Mouse (Mus musculus): ENCODE measurements around the gene Pglyrp3.
A peak's percentile ranks its signal among the peaks of the same experiment; 100 is the strongest.

Pglyrp3 gene

GRCm38 (mm10) chr3:92014283-92014682, at the start of gene Pglyrp3:
Pglyrp3 (plus strand) TSS chr3:92014583.
- DNase-seq (ENCODE audit: low read depth, low spot score) = no peak

GRCm38 (mm10) chr3:92011001-92011400, 3.4 kb upstream of the Pglyrp3 start:
- peak; percentile 42 for DNase-seq (ENCODE audit: low read depth, low spot score)

- DNase-seq (ENCODE audit: low read depth, low spot score) = peak; percentile 51
Measured at GRCm38 (mm10) chr3:92024541-92024940, 10.2 kb downstream of the Pglyrp3 start.

- peak; percentile 42 for DNase-seq (ENCODE audit: low read depth, low spot score)
Measured at GRCm38 (mm10) chr3:92033203-92033602, 18.8 kb downstream of the Pglyrp3 start.

- peak; percentile 62 for DNase-seq (ENCODE audit: low read depth, low spot score)
Measured at GRCm38 (mm10) chr3:92033892-92034291, 19.5 kb downstream of the Pglyrp3 start.

- peak; percentile 43 for DNase-seq (ENCODE audit: low read depth, low spot score)
Measured at GRCm38 (mm10) chr3:92050382-92051054, 36.1 kb downstream of the Pglyrp3 start.

- DNase-seq (ENCODE audit: low read depth, low spot score) = peak; percentile 79
Measured at GRCm38 (mm10) chr3:92080462-92081284, 66.3 kb downstream of the Pglyrp3 start.
